Mouse (Mus musculus) adrenal gland, postnatal 4 days (tissue): Measurements from ENCODE around the gene Slc7a15. TPM values are rescaled to one million over a fixed set of nuclear protein-coding genes. Genes with fewer than 3 reads are reported as not detected.
"Not testable (repeated sequence)": the region's sequence is repeated elsewhere in the genome, so short reads cannot be mapped to it uniquely, and the experiment has no call there.

Experiments used
- DNase-seq, 2 experiments: peaks; one replicate each; pipeline ENCODE4 v3.0.0; 2021 to 2022; ENCODE audit warnings: low spot score in 2 of 2, mixed read lengths in 2 of 2
- total RNA-seq, 2 experiments: library from RNA; stranded (reverse); gene quantifications; 2 replicates each; pipeline ENCODE4 v1.2.3; 2021

Gene Slc7a15
- total RNA-seq, 2 experiments from 2014 or later: not detected

DNA sequence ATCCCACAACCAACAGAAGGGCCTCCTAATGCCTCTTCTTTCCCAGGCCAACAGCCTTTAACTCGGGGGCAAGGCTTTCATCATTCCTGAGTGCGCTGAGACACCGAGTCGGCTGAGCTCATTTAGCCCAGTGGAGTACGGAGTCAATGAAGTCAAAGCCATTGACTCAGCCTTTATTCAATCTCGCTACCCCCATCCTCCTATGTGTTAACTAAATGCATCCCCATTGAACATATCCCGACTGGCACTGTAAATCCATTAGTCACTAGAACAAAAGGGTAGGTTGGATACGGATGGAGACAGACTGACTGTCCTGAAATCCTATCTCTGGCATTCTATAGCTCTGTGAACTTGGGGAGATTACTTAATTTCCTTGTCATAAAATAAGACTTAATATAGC lies 36.7 kb downstream of the Slc7a15 start:
- not testable (repeated sequence) for DNase-seq

DNA sequence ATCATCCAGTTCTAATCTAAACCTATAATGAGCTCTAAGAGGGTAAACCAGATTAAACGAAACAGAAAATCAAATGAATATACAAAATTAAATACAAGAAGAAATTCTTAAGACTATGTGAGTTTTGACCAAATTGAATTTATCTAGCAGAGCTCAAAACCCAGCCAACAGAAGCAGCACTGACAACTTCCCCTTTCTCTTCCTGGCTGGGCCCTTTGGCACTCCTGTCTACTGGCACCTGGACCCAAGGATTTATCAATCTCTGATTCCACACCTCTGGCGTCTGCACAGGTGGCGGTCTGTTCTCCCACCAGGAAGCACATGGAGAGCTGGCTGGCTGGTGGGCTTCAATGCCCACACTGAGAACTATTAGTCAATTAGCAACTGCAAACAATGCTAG lies 39.0 kb downstream of the Slc7a15 start:
- not testable (repeated sequence) for DNase-seq

DNA sequence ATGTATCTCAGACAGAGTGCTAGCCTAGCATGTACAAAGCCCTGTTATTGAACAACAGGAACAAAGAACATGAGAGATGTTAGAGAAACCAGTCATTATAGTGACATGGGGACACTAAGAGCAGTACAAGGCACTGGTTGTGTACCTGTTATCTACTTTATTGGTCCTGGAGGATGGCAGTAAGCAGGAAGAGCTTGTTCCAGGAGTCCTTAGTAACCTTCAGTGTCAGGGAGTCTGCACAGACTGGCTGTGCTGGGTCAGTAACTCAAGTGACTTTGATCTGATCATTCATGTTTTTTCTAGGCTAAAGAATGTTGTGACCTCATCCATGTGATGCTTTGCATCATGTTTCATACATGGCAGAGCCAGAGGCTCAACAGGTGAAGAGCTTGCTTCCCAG lies 42.7 kb downstream of the Slc7a15 start:
- no peak for DNase-seq

DNA sequence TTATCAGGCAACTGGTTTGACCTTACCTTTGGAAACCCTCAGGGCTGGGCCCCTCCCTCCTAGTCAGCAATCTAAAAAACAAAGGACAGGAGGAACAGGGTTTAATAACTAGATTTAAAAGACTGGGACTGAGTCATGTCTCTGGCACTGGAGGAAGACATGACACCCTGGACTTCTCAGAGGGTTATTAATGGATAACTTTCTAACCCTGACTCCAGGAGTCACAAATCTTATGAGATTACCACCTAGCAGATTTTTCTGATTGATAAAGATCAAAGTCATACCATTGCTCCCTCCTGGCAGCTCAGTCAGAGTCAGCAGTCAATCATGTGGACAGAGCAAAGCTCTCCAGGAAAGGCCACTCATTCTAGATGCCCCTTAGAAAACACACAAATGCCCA lies 43.4 kb downstream of the Slc7a15 start:
- no peak for DNase-seq

DNA sequence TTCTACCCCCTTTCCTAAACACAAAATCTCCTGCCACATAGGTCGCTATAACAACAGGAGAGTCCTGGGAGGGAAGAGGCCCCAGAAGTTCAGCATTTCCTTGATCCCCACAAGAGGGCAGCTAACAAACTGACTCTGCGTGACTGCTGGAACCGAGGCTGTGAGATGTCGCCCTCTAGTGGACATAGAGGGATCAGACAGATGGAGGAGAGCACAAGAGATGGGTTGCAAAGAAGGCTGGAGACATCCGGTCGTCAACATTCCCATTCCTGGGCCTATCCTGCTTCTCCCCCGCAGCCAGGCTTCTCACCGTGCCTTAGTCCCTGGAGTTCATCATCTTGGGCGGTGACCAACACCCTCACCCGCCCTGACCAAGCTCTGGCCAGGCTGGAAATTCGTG lies 51.5 kb downstream of the Slc7a15 start:
- peak in 1 of 2 experiments; percentile 27 for DNase-seq

DNA sequence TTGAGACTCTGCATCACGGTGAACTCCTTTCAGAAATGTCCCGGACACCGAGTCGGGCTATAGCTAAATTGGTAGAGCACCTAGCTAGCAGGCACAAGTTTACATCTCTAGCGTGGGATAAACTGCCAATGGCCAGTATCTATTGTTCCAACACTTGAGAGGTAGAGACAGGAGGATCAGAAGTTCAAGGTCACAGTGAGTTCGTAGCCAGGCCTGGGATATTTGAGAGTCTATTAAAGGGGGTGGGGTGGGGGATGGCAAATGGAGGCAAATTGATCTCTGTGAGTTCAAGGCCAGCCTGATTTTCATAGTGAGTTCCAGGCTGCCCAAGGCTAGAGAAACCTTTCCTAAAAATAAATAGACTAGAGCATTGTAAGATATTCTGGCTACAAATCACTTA lies 52.1 kb downstream of the Slc7a15 start:
- DNase-seq: no peak

DNA sequence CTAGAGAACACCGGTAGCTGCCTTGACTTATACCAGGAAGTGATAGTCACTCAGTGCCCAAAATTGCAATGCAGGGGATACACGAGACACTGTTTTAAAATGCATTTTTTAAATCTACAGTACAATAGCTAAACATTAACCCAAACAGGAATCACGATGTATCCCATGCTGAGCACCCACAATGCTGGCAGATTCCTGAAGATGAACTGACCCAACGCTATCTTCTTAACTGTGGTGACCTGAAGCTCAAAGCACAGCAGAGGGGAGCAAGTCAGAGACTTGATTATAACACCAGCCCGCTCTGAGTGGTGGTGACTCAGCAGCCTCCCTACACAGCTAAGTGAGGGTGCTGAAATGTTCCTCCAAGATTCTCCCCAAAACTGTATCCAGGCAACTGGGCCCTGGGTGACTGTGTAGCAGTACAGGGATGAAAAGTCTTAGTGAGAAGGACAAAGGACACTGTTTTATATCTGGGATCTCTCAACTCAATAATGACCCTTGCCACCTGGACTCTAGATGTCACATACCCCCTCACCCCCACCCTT lies 53.7 kb downstream of the Slc7a15 start:
- DNase-seq: no peak

DNA sequence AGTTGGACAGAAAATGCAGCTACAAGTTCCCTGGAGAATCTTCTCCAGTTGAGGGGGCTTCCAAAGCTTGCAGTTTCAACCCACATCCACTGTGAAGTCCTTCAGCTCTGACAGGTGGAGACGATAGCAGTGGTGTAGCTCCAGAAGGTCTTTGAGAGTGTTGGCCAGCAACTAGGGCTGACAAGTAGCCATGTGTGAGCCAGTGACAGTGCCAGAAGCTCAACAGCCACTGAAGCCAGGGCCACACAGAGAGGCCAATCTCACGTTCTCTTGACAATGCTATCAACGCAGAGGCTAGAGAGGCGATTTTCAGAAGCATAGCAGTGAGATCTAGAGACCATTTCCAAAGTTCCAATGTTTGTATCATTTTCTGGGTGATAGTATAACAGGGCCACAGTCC lies 56.5 kb downstream of the Slc7a15 start:
- DNase-seq: no peak

DNA sequence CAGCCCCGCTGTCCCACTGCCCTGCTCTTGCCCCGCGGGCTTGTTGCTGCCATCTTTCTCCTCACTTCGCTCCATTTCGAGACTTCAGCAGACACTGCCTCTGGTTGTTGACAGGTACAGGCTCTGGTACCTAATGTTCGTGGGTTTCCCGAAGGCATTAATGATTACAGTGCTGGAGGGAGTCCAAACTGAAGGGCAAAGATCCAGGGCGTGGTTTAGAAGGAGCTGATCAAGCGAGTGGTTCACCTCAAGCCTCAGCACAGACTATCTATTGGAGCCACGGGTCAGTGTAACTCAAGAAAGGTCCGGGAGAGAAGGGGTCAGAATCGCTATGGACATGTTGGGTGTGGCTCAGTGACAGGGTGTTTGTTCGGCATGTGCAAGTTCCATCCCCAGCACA lies 59.4 kb downstream of the Slc7a15 start:
- DNase-seq: no peak

DNA sequence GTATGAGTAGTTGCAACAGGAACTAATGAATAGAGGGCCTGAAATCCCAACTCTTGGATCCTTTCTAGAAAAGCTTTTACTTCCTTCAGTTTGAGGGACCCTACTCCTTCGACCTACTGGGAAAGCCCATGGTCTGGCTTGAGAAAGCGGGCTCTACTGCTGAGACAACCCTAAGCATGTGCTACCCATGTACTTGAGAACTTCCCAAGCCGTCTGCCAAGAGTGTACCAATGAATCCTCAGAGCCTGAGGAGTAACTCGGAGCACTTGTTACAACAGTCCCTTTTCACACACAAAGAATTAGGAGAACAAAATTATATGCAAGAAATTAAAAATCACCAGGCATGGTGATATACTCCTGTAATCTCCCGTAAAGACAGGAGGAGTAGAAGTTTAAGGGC lies 61.6 kb downstream of the Slc7a15 start:
- DNase-seq: no peak

DNA sequence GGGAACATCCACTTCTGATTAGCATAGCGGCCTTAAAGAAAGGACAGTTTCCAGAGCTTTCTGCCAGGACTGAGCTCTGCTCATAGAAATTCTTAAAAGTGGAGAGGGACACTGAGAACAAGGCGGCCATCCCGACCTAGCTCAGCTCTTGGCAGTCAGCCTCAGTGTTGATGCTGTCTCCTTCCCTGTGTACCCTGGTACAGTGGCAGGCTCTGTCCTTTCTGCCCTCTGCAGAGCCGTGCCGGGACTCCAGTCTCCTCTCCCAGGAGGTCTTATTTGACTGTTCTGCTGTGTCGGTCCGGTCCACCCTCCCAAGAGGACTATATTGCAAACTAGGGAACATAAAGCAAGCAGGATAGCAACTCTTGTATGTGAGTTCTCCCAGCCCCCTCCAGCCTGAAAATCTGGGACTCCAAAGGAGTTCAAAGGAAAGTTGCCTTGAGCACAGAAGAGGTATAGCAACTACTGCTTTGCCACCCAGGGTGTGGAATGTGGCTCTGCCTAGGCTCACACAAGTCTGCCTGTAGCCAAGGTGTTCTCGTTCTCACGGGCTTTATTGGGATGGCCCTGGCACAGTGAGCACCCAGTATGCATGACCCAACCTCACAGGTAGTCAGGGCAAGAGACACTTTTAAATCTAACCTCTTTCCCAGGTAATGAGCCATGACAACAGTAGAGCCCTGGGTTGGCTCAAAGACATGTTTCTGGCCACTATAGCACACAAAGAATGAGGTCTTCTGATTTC lies 62.5 kb downstream of the Slc7a15 start:
- DNase-seq: no peak

DNA sequence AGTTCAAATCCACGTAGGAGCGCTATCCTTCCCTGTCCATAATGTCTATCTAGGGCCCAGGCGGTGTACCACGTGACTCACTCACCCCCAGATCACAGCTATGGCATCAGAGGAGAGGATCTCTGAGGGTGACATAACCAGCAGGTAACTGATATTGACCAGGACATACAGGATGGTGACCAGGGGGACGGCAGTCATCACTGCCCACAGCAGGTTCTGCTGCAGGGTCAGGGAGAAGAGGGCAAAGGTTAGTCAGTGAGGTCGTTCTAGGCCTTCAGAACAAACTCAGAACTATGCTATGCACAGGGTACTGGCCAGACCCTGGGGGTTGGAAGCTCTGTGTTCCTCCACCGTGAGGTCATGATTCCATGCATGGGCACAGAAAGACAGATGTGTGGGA lies 63.3 kb downstream of the Slc7a15 start:
- no peak for DNase-seq

DNA sequence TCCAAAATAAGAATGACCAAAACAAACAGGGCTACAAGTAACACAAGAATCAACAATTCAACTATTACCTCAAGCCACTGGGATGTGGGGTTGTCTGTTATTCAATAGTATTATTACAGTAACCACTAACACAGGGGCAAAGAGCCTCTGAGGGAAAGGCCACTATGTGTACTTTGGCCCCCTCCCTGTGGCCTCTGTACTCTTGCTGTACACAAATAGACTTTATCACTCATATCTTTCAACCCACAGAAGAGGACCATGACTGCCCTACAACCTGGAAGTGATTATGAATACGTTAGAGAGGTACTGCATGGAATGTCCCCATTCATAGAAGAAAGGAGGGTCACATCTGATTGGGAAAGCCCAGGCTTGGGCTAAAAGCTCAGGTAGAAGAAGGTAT lies 64.0 kb downstream of the Slc7a15 start:
- DNase-seq: no peak

DNA sequence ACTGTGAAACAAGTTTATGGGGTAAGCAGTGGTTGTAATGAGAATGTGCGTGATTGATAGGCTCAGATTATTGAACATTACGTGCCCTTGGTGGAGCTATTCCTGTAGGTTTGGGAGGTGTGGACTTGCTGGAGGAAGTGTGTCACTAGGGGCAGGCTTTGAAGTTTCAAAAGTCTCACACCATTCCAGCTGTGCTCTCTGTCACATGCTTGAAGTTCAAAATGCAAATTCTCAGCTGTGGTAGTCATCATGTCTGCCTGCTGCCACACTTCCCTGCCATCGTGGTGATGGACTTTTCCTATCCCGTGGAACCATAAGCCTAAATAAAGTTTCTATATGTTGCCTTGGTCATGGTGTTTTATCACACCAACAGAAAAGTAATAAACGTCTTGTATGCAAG lies 71.1 kb downstream of the Slc7a15 start:
- DNase-seq: no peak

DNA sequence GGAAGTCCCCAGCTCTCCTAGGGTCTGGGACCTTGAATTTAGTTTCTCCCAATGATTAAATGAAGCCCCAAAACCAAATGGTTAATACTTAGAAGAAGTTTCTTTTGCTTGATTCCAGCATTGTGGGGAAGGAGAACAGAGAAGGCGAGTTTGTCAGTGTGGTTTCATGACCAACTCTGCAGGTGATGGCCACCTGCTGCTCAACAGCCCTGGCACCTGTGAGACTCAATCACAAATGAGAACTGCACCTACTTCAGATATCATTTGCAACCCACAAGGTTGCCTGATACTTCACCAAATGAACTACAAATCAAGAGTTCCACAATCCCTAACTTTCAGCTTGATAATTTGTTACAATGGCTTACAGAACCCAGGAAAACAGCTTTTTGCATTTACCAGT lies 71.7 kb downstream of the Slc7a15 start:
- no peak for DNase-seq

DNA sequence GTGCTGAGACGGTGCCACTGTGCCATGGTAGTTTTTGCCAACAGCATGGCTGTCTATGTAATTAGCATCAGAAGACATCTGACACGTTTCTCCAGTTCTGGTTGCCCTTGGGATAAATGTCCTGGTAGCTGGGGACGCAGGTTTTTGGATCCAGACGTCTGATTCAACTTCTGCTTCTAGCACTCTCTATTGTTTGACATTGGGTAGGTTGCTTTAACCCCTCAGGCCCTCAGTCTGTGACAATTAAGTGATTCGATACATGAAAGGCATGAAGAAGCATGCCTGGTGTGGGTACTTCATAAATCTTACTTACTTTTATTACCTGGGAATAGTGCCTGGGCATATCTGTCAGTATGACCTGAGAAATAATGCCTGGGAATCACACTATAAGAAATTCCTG lies 74.8 kb downstream of the Slc7a15 start:
- DNase-seq: no peak

DNA sequence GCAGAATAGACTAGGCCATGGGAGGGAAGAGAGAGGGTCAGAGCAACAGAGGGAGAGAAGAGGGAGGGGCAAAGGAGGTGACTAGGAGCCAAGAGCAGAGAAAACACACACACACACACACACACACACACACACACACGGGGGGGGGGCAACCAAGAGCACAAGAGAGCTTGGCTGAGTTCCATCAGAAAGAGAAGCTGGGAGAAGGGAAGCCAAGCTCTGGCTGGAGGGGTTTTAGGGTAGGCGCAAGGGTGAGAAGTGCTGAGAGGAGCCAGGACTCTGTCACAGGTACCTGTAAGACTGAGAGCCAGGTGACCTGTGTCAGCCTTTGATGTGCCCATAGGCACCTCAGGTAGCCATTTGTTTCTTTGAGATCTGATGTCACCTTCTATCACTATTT lies 76.2 kb downstream of the Slc7a15 start:
- DNase-seq: no peak

DNA sequence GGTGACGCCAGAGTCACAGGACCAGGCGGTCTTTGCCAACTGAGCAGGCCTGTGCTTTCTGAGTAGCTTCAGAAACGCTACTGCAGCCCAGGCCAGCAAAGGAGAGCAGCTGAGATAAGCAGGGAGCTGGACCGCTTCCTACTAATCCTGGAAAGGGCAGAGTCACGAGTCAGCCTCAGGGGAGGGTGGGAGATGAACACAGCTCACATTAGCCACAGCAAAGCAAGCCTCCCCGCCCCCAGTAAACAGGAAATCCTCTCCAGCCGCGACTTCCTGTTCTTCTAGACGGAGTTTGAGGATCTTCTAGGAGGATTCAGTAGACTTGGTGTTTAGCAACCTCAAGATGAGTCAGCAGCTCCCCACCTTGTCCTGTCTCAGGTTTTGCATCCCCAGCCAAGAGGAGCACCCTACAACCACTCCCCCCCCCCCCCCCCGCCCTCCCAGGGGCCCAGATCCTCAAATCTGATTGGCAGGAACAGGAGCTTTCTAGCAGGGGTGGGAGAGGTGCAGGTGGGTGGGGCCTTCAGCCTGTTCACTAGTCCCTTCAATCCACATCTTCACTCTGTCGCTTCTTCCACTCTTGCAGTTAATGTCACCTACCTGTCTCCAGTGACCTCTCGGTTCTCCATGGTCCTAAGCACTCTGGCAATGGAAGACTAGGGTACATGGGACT lies 77.4 kb downstream of the Slc7a15 start:
- no peak for DNase-seq

DNA sequence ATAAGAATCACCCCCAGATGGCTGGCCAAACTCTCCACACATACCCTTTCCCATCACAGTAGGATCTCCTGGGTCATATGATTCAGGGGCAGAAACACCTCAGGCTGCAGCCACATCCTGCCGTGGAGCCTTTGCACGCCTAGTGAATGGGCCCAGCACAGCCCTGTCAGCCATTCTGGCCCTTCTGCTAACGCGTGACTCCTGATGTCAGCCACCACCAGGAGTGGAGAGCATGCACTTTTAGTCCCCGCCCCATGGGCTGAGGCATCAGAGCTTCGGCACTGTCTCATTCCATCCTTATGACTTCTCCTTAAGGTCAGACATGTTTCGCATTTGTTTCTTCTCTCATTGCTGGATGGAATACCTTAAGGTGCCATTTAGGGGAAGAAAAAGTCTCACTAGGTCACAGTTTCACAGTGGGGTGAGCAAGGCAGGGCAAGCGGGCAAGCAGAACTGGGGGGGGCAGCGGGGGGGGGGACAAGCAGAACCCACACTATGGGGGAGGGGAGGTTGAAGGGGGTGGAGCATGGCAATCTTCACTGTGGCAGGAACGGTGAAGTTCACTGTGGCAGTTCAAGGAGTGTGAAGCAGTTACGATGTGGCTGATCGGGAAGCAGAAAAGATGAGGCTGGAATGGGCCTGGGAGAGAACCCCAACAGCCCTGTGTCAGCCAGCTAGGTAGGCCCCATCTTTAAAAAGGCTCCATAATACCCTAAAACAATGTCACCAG lies 79.3 kb downstream of the Slc7a15 start:
- DNase-seq: no peak

DNA sequence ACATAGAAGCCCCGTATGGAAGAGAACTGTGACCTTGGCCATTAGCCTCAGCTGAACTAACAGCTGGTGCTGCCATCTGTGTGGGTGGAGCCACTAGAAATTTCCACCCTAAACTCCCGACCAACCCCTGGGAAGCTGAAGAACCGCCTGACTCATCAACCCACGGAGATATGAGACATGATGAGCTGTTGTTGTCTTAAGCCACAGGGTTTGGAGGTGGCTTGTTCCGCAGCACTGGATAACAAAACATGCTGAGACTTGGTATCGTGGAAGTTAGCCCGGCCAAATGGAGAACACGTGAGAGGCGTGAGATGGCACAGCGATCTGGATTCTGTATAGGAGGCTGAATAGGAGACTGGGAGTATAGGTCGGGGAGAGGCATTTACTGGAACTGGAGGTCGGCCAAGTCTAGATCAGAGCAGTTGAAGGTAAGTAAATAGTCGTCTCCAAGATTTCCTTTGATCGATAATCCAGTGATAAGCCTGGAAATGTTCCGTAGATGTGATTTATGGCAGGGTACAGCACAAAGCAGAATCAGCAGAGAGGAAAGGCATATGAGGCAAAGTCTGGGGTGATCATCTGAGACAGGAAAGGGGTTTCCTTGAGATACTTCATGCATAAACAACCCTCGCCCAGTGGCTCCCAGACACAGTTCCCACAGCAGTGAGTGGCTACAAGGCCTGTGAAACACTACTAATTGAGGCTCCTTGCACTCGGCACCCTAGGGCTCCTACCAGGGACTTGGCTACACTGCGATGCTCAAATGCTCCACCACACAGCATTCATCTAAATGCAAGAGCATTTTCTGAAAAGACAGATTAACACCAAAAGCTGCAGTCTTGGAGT lies 87.6 kb downstream of the Slc7a15 start:
- DNase-seq: no peak

DNA sequence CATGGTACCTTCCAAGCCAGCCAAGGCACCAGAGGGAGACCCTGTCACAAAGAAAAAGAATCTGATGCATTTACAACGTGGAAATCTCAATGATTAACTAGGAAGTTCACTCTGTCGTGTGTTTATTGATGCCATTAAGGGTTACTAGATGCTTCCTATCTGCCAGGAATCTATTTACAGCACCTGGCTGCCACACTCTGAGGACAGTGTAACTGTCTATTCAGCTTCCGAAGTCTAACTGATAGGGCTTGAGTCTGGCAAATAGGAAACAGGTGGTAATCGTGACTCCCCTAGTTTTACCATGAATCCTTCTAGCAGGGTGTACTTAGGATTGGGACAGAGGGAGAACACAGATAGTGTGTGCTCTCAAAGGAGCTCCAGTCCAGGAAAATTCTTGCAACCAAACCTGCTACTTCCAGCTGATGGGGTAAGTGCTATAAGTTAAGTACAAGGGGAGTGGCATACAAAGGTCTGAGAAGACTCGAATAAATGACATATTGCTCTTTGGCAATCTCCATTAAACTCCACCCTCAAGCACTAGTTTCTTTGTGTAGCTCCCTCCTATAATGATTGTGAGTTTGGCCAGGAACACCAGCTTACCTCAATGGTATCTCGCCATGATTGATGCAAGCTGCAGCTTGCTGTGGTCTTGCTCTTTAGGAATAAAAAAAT lies 88.4 kb downstream of the Slc7a15 start:
- no peak for DNase-seq
